Mouse (Mus musculus) neural tube, embryonic 14.5 days (tissue): ENCODE data around the gene Msantd2. TPM values are rescaled to one million over a fixed set of nuclear protein-coding genes. Genes with fewer than 3 reads are reported as not detected.
A peak's percentile ranks its signal among the peaks of the same experiment; 100 is the strongest.

Experiments
- ATAC-seq: fragments of 200-750 bp; cut with Nextera tagmentation; 2 replicates; pipeline ENCODE4 v1.8.0; 2017; ENCODE audit warnings: low read depth, mild to moderate bottlenecking, moderate TSS enrichment, moderate library complexity
- H3K27ac ChIP-seq: fragments of 300-500 bp; sonication (generic); 2 replicates; pipeline ENCODE4 v1.5.1; 2014; ENCODE audit warnings: low read depth, mild to moderate bottlenecking, control low read depth, low read length, moderate library complexity, mixed read lengths
- H3K27me3 ChIP-seq: fragments of 300-500 bp; sonication (generic); 2 replicates; pipeline ENCODE4 v1.6.1; 2014; ENCODE audit warnings: low read length; ENCODE audit not compliant: control insufficient read depth, insufficient read depth
- H3K36me3 ChIP-seq: fragments of 300-500 bp; sonication (generic); 2 replicates; pipeline ENCODE4 v1.6.1; 2014; ENCODE audit warnings: low read length, mixed read lengths; ENCODE audit not compliant: control insufficient read depth, insufficient read depth
- H3K4me1 ChIP-seq: fragments of 300-500 bp; sonication (generic); 2 replicates; pipeline ENCODE4 v1.6.1; 2014; ENCODE audit warnings: low read length; ENCODE audit not compliant: control insufficient read depth, insufficient read depth
- H3K4me2 ChIP-seq: fragments of 300-500 bp; sonication (generic); 2 replicates; pipeline ENCODE4 v1.6.1; 2014; ENCODE audit warnings: mild to moderate bottlenecking, low read depth, low read length, control low read depth
- H3K4me3 ChIP-seq: fragments of 300-500 bp; sonication (generic); 2 replicates; pipeline ENCODE4 v1.5.1; 2014; ENCODE audit warnings: low read depth, low read length, control low read depth, mixed read lengths
- H3K9ac ChIP-seq: fragments of 300-500 bp; sonication (generic); replicated peaks from 2 replicates; pipeline ENCODE4 v1.6.1; 2014; ENCODE audit warnings: low read depth, mild to moderate bottlenecking, control low read depth, low read length, mixed read lengths
- H3K9me3 ChIP-seq: fragments of 300-500 bp; sonication (generic); 2 replicates; pipeline ENCODE4 v1.6.1; 2016; ENCODE audit warnings: low read length; ENCODE audit not compliant: control insufficient read depth
- WGBS: fragments of 180-500 bp; shearing (Covaris S2); extraction: QIAGEN DNeasy Blood & Tissue Kit; methylation state at CpG from one replicate; pipeline ENCODE4 v1.1.7; 2014; 5-methylcytosine and 5-hydroxymethylcytosine counted together
- polyA plus RNA-seq: library from polyadenylated mRNA; unstranded; fragments of >200 nt; fragmentation: Nextera tagmentation; extraction: Ambion mirVana; gene quantifications from 2 replicates; pipeline ENCODE4 v1.2.1, GENCODE M21; 2014

Msantd2 gene
- polyA plus RNA-seq, result 36.2 and 39.5 TPM in 2 replicates

GRCm38 (mm10) chr9:37488611-37489396, at the start of gene Msantd2:
TSS of gene Msantd2 (plus strand) at chr9:37489319.
- H3K36me3 ChIP-seq, result no peaks in the 10 kb centered on the region
- no peaks in the 10 kb centered on the region for H3K27me3 ChIP-seq
- ATAC-seq, result peak; percentile 98
- peak within 1 kb of the TSS; percentile 95 for H3K4me3 ChIP-seq
- H3K9ac ChIP-seq, result peak within 1 kb of the TSS; percentile 92
- peaks cover 10% of the 10 kb centered on the region for H3K4me1 ChIP-seq
- H3K27ac ChIP-seq, result peak within 1 kb of the TSS; percentile 99
- H3K9me3 ChIP-seq, result no peaks in the 10 kb centered on the region
- peak within 1 kb of the TSS; percentile 60 for H3K4me2 ChIP-seq
- under 1% methylated on average over 43 of the region's 44 CpGs for WGBS

GRCm38 (mm10) chr9:37452401-37452800, 36.7 kb upstream of the Msantd2 start:
- H3K4me3 ChIP-seq, result no peak overlapping the region
- H3K9ac ChIP-seq, result no peak overlapping the region
- no peaks in the 10 kb centered on the region for H3K27me3 ChIP-seq
- H3K9me3 ChIP-seq, result no peaks in the 10 kb centered on the region
- no peak for ATAC-seq
- peaks cover 17% of the 10 kb centered on the region; the same call in 1 of the 2 replicates for H3K4me1 ChIP-seq
- no peak overlapping the region for H3K27ac ChIP-seq
- H3K36me3 ChIP-seq, result no peaks in the 10 kb centered on the region
- H3K4me2 ChIP-seq, result no peak overlapping the region
- WGBS, result under 1% methylated on average over 5 of the region's 5 CpGs

GRCm38 (mm10) chr9:37453328-37453727, 35.8 kb upstream of the Msantd2 start:
- Histone ChIP-seq H3K4me2 (no peak overlapping the region), H3K36me3 (no peaks in the 10 kb centered on the region), H3K27me3 (no peaks in the 10 kb centered on the region), H3K9ac (no peak overlapping the region), H3K4me1 (peaks cover 20% of the 10 kb centered on the region; the same call in 1 of the 2 replicates), H3K27ac (no peak overlapping the region), H3K4me3 (no peak overlapping the region), H3K9me3 (no peaks in the 10 kb centered on the region)
- ATAC-seq, result no peak
- 20% methylated on average over 4 of the region's 4 CpGs for WGBS

- 8% methylated on average over 6 of the region's 6 CpGs for WGBS
- Histone ChIP-seq H3K4me3 (no peak overlapping the region), H3K27me3 (no peaks in the 10 kb centered on the region), H3K27ac (peak overlapping the region; percentile 36), H3K4me1 (peaks cover 25% of the 10 kb centered on the region), H3K4me2 (no peak overlapping the region), H3K9ac (no peak overlapping the region), H3K36me3 (no peaks in the 10 kb centered on the region), H3K9me3 (no peaks in the 10 kb centered on the region)
- peak; percentile 62 for ATAC-seq
Observed at GRCm38 (mm10) chr9:37454011-37454492, 35.1 kb upstream of the Msantd2 start.

- no peak for ATAC-seq
- H3K36me3 ChIP-seq, result no peaks in the 10 kb centered on the region
- H3K4me3 ChIP-seq, result no peak overlapping the region
- peaks cover 30% of the 10 kb centered on the region for H3K4me1 ChIP-seq
- no peaks in the 10 kb centered on the region for H3K27me3 ChIP-seq
- H3K4me2 ChIP-seq, result no peak overlapping the region
- WGBS, result 6% methylated on average over 3 of the region's 3 CpGs
- H3K9ac ChIP-seq, result no peak overlapping the region
- H3K9me3 ChIP-seq, result no peaks in the 10 kb centered on the region
- no peak overlapping the region for H3K27ac ChIP-seq
Observed at GRCm38 (mm10) chr9:37454991-37455390, 34.1 kb upstream of the Msantd2 start.

- 1% methylated on average over 8 of the region's 8 CpGs for WGBS
- no peaks in the 10 kb centered on the region for H3K9me3 ChIP-seq
- no peak overlapping the region for H3K4me3 ChIP-seq
- peak overlapping the region; percentile 35 for H3K4me2 ChIP-seq
- H3K4me1 ChIP-seq, result peaks cover 30% of the 10 kb centered on the region
- ATAC-seq, result no peak
- no peak overlapping the region for H3K9ac ChIP-seq
- H3K27me3 ChIP-seq, result no peaks in the 10 kb centered on the region
- no peak overlapping the region for H3K27ac ChIP-seq
- no peaks in the 10 kb centered on the region for H3K36me3 ChIP-seq
Observed at GRCm38 (mm10) chr9:37455868-37456267, 33.3 kb upstream of the Msantd2 start.

- Histone ChIP-seq H3K4me2 (peak overlapping the region; percentile 35), H3K36me3 (no peaks in the 10 kb centered on the region), H3K27me3 (no peaks in the 10 kb centered on the region), H3K4me1 (peaks cover 26% of the 10 kb centered on the region), H3K4me3 (0 out of 2 replicates have a peak overlapping the region, but pooled peaks have one; percentile 12), H3K9me3 (no peaks in the 10 kb centered on the region), H3K9ac (no peak overlapping the region), H3K27ac (no peak overlapping the region)
- peak; percentile 85 for ATAC-seq
- WGBS, result under 1% methylated on average over 20 of the region's 20 CpGs
Observed at GRCm38 (mm10) chr9:37456481-37456910, 32.6 kb upstream of the Msantd2 start.

- no peak overlapping the region for H3K27ac ChIP-seq
- 26% methylated on average over 1 of the region's 1 CpGs for WGBS
- ATAC-seq, result no peak
- H3K36me3 ChIP-seq, result no peaks in the 10 kb centered on the region
- H3K4me1 ChIP-seq, result peaks cover 26% of the 10 kb centered on the region
- no peak overlapping the region for H3K4me2 ChIP-seq
- no peaks in the 10 kb centered on the region for H3K27me3 ChIP-seq
- H3K9me3 ChIP-seq, result no peaks in the 10 kb centered on the region
- H3K9ac ChIP-seq, result no peak overlapping the region
- no peak overlapping the region for H3K4me3 ChIP-seq
Observed at GRCm38 (mm10) chr9:37457151-37457550, 32.0 kb upstream of the Msantd2 start.

GRCm38 (mm10) chr9:37459665-37460042, 29.5 kb upstream of the Msantd2 start:
- no peak for ATAC-seq
- peak overlapping the region; percentile 60 for H3K27ac ChIP-seq
- H3K9ac ChIP-seq, result peak overlapping the region; percentile 71
- under 1% methylated on average over 9 of the region's 9 CpGs for WGBS
- no peaks in the 10 kb centered on the region for H3K9me3 ChIP-seq
- no peaks in the 10 kb centered on the region for H3K27me3 ChIP-seq
- H3K4me3 ChIP-seq, result peak overlapping the region; percentile 49
- peak overlapping the region; percentile 89 for H3K4me2 ChIP-seq
- H3K4me1 ChIP-seq, result peaks cover 20% of the 10 kb centered on the region
- H3K36me3 ChIP-seq, result no peaks in the 10 kb centered on the region
